Mouse (Mus musculus) v-Abl transformed pro-B cells (cell line): Measurements from ENCODE around the gene Anxa4.

ENCODE experiments used
- in situ Hi-C, 2 experiments: fragments of 400-800 bp; cut with MboI; formaldehyde crosslinking; loops; one replicate each; pipeline ENCODE4 v1.15.1; 2025; ENCODE audit not compliant: unreplicated experiment in 2 of 2

Anxa4 gene

GRCm38 (mm10) chr6:86793021-86793815 is at the start of gene Anxa4:
Gene Anxa4, minus strand, starts transcription at chr6:86793584.
- in situ Hi-C loops: loop anchor here in 1 of 2 experiments (10.0 to 25.0 kb wide), 2 partner anchors 248 to 544 kb away; partner anchors contain the start of gene Antxr1

- in situ Hi-C loops: no loop called here
Measured at GRCm38 (mm10) chr6:86841949-86842348, 48.6 kb upstream of the Anxa4 start.

GRCm38 (mm10) chr6:86839089-86839488 is 45.7 kb upstream of the Anxa4 start:
- in situ Hi-C loops: loop anchor here in 1 of 2 experiments (5.0 kb wide), 1 partner anchor 48 kb away; no protein-coding TSS in a partner anchor

GRCm38 (mm10) chr6:86832802-86833502 is 39.6 kb upstream of the Anxa4 start:
- in situ Hi-C loops: no loop called here

GRCm38 (mm10) chr6:86830738-86831500 is 37.5 kb upstream of the Anxa4 start:
- in situ Hi-C loops: no loop called here

GRCm38 (mm10) chr6:86829768-86830167 is 36.4 kb upstream of the Anxa4 start:
- in situ Hi-C loops: no loop called here

GRCm38 (mm10) chr6:86827432-86827831 is 34.0 kb upstream of the Anxa4 start:
- in situ Hi-C loops: no loop called here

GRCm38 (mm10) chr6:86824401-86824800 is 31.0 kb upstream of the Anxa4 start:
- in situ Hi-C loops: no loop called here

GRCm38 (mm10) chr6:86823824-86824223 is 30.4 kb upstream of the Anxa4 start:
- in situ Hi-C loops: no loop called here

- in situ Hi-C loops: no loop called here
Measured at GRCm38 (mm10) chr6:86823051-86823431, 29.7 kb upstream of the Anxa4 start.

GRCm38 (mm10) chr6:86822285-86823050 is 29.1 kb upstream of the Anxa4 start:
- in situ Hi-C loops: no loop called here

GRCm38 (mm10) chr6:86820690-86821089 is 27.3 kb upstream of the Anxa4 start:
- in situ Hi-C loops: no loop called here

- in situ Hi-C loops: no loop called here
Measured at GRCm38 (mm10) chr6:86819926-86820325, 26.5 kb upstream of the Anxa4 start.

GRCm38 (mm10) chr6:86818914-86819313 is 25.5 kb upstream of the Anxa4 start:
- in situ Hi-C loops: no loop called here

- in situ Hi-C loops: no loop called here
Measured at GRCm38 (mm10) chr6:86816586-86816985, 23.2 kb upstream of the Anxa4 start.

GRCm38 (mm10) chr6:86815436-86815835 is 22.1 kb upstream of the Anxa4 start:
- in situ Hi-C loops: no loop called here

- in situ Hi-C loops: loop anchor here (5.0 kb wide), 3 partner anchors 102 to 192 kb away; partner anchors contain the start of gene Nfu1 (in 2 of the 2)
Measured at GRCm38 (mm10) chr6:86814926-86815325, 21.5 kb upstream of the Anxa4 start.

GRCm38 (mm10) chr6:86813341-86813740 is 20.0 kb upstream of the Anxa4 start:
- in situ Hi-C loops: loop anchor here (5.0 kb wide), 3 partner anchors 104 to 194 kb away; partner anchors contain the start of gene Nfu1 (in 2 of the 2)

- in situ Hi-C loops: loop anchor here (5.0 kb wide), 3 partner anchors 104 to 194 kb away; partner anchors contain the start of gene Nfu1 (in 2 of the 2)
Measured at GRCm38 (mm10) chr6:86812919-86813318, 19.5 kb upstream of the Anxa4 start.
